Mouse (Mus musculus) heart, adult 2 months (tissue): Measurements from ENCODE around the gene Pcgf3. TPM values are rescaled to one million over a fixed set of nuclear protein-coding genes. Genes with fewer than 3 reads are reported as not detected.

ENCODE experiments used
- DNase-seq, 2 experiments: peaks; one replicate each; pipeline ENCODE4 v3.0.0; 2021
- H3K27ac ChIP-seq: fragments of 200-600 bp; 2 replicates; pipeline ENCODE4 v1.8.1; 2022
- H3K27me3 ChIP-seq: fragments of 200-500 bp; 2 replicates; pipeline ENCODE4 v1.6.1; 2012; ENCODE audit warnings: mild to moderate bottlenecking, low read length, inconsistent platforms, mixed read lengths; ENCODE audit not compliant: control insufficient read depth, insufficient read depth
- H3K36me3 ChIP-seq: fragments of 200-500 bp; 2 replicates; pipeline ENCODE4 v1.6.1; 2012; ENCODE audit warnings: low read length, inconsistent platforms; ENCODE audit not compliant: control insufficient read depth, insufficient read depth
- H3K4me1 ChIP-seq: fragments of 200-500 bp; 2 replicates; pipeline ENCODE4 v1.6.1; 2011; ENCODE audit warnings: low read length; ENCODE audit not compliant: control insufficient read depth, insufficient read depth
- H3K4me3 ChIP-seq: fragments of 200-600 bp; 2 replicates; pipeline ENCODE4 v1.8.1; 2022
- H3K79me2 ChIP-seq: fragments of 200-500 bp; replicated peaks from 2 replicates; pipeline ENCODE4 v1.6.1; 2012; ENCODE audit warnings: mild to moderate bottlenecking, inconsistent platforms, low read length, moderate library complexity, mixed read lengths; ENCODE audit not compliant: control insufficient read depth, insufficient read depth
- H3K9ac ChIP-seq: fragments of 200-500 bp; 2 replicates; pipeline ENCODE4 v1.6.1; 2012; ENCODE audit warnings: low read depth, mild to moderate bottlenecking, control low read depth, inconsistent platforms, low read length, mixed read lengths
- CTCF ChIP-seq: fragments of 200-600 bp; IDR thresholded peaks from 2 replicates; pipeline ENCODE4 v1.8.1; 2022; ENCODE audit warnings: antibody characterized with exemption, mild to moderate bottlenecking, moderate library complexity
- EP300 ChIP-seq: fragments of 200-500 bp; IDR thresholded peaks from 2 replicates; pipeline ENCODE4 v1.6.1; 2011; ENCODE audit warnings: low read depth, low read length, control low read depth; ENCODE audit not compliant: insufficient read depth
- POLR2A ChIP-seq: fragments of 200-500 bp; IDR thresholded peaks from 2 replicates; pipeline ENCODE4 v1.6.1; 2011; ENCODE audit warnings: mild to moderate bottlenecking, low read depth, low read length, control low read depth; ENCODE audit not compliant: insufficient read depth
- WGBS: fragments of 180-500 bp; shearing (Covaris S2); methylation state at CpG from one replicate; pipeline ENCODE4 v1.1.7; 2018; 5-methylcytosine and 5-hydroxymethylcytosine counted together
- intact Hi-C: fragments of 180-260 bp; cut with DNase I; formaldehyde crosslinking; loops from one replicate; pipeline ENCODE4 v1.15.1; 2025
- polyA plus RNA-seq: library from polyadenylated mRNA; depleted of rRNA; stranded (reverse); fragments of >200 nt; gene quantifications from 2 replicates; pipeline ENCODE4 v1.2.3, GENCODE M21; 2012
- total RNA-seq, 2 experiments: library from RNA; stranded (reverse); gene quantifications; 2 replicates each; pipeline ENCODE4 v1.2.3; 2021

The Pcgf3 gene
- total and polyA plus RNA-seq, 3 experiments, result 7.5 to 32.7 (median 31.2) TPM

GRCm38 (mm10) chr5:108458706-108459105 is 2.3 kb upstream of the Pcgf3 start:
- no peak for TF ChIP-seq CTCF
- TF ChIP-seq POLR2A, result no peak
- TF ChIP-seq EP300, result no peak
- H3K36me3 ChIP-seq, result peaks cover 2% of the 10 kb centered on the region
- no peaks in the 10 kb centered on the region for H3K27me3 ChIP-seq
- H3K4me3 ChIP-seq, result no peak overlapping the region
- no peak overlapping the region for H3K9ac ChIP-seq
- intact Hi-C loops, result no loop called here
- peaks cover 2% of the 10 kb centered on the region; the same call in 1 of the 2 replicates for H3K79me2 ChIP-seq
- H3K27ac ChIP-seq, result no peak overlapping the region
- H3K4me1 ChIP-seq, result peaks cover 13% of the 10 kb centered on the region
- WGBS, result 87% methylated on average over 2 of the region's 2 CpGs
- no peak for DNase-seq

- peak overlapping the region; percentile 91 for H3K27ac ChIP-seq
- peak overlapping the region; percentile 48 for H3K9ac ChIP-seq
- H3K27me3 ChIP-seq, result no peaks in the 10 kb centered on the region
- H3K36me3 ChIP-seq, result peaks cover 8% of the 10 kb centered on the region
- peak overlapping the region; percentile 83 for H3K4me3 ChIP-seq
- DNase-seq, result no peak
- peaks cover 16% of the 10 kb centered on the region for H3K4me1 ChIP-seq
- intact Hi-C loops, result loop anchor here (10.0 kb wide), 2 partner anchors 196 to 556 kb away; partner anchors contain the start of genes Dr1 and Rpl5
- TF ChIP-seq POLR2A, result no peak
- no peak for TF ChIP-seq EP300
- TF ChIP-seq CTCF, result no peak
- 45% methylated on average over 6 of the region's 6 CpGs for WGBS
- H3K79me2 ChIP-seq, result peaks cover 4% of the 10 kb centered on the region; the same call in 1 of the 2 replicates
Observed at GRCm38 (mm10) chr5:108460461-108460860, 571 bp upstream of the Pcgf3 start.

GRCm38 (mm10) chr5:108462446-108462845 is 1.4 kb downstream of the Pcgf3 start:
- WGBS, result 35% methylated on average over 4 of the region's 4 CpGs
- no peak for TF ChIP-seq POLR2A
- TF ChIP-seq EP300, result no peak
- TF ChIP-seq CTCF, result no peak
- Histone ChIP-seq H3K4me1 (peaks cover 25% of the 10 kb centered on the region), H3K9ac (peak overlapping the region; percentile 0; the same call in 1 of the 2 replicates), H3K36me3 (peaks cover 23% of the 10 kb centered on the region), H3K79me2 (peaks cover 5% of the 10 kb centered on the region; the same call in 1 of the 2 replicates), H3K27me3 (no peaks in the 10 kb centered on the region), H3K4me3 (peak overlapping the region; percentile 83), H3K27ac (peak overlapping the region; percentile 24; the same call in 1 of the 2 replicates)
- DNase-seq, result no peak
- intact Hi-C loops, result loop anchor here (10.0 kb wide), 2 partner anchors 198 to 558 kb away; partner anchors contain the start of genes Dr1 and Rpl5

GRCm38 (mm10) chr5:108465131-108465891 is 4.3 kb downstream of the Pcgf3 start:
- no peak for DNase-seq
- H3K27ac ChIP-seq, result no peak overlapping the region
- H3K27me3 ChIP-seq, result no peaks in the 10 kb centered on the region
- no peak overlapping the region for H3K9ac ChIP-seq
- H3K4me1 ChIP-seq, result peaks cover 27% of the 10 kb centered on the region
- TF ChIP-seq EP300 (no peak), POLR2A (no peak), CTCF (no peak)
- H3K79me2 ChIP-seq, result peaks cover 7% of the 10 kb centered on the region
- WGBS, result 64% methylated on average over 6 of the region's 6 CpGs
- no peak overlapping the region for H3K4me3 ChIP-seq
- H3K36me3 ChIP-seq, result peaks cover 30% of the 10 kb centered on the region
- intact Hi-C loops, result loop anchor here (10.0 kb wide), 2 partner anchors 201 to 561 kb away; partner anchors contain the start of genes Dr1 and Rpl5

GRCm38 (mm10) chr5:108466647-108467046 is 5.6 kb downstream of the Pcgf3 start:
- no peak for DNase-seq
- Histone ChIP-seq H3K27me3 (no peaks in the 10 kb centered on the region), H3K9ac (no peak overlapping the region), H3K79me2 (peaks cover 7% of the 10 kb centered on the region), H3K27ac (peak overlapping the region; percentile 26; the same call in 1 of the 2 replicates), H3K4me3 (no peak overlapping the region), H3K36me3 (peaks cover 30% of the 10 kb centered on the region), H3K4me1 (peaks cover 24% of the 10 kb centered on the region)
- no peak for TF ChIP-seq EP300
- TF ChIP-seq POLR2A, result no peak
- TF ChIP-seq CTCF, result peak; percentile 15; the same call in 1 of the 2 replicates
- intact Hi-C loops, result loop anchor here (10.0 kb wide), 2 partner anchors 202 to 562 kb away; partner anchors contain the start of genes Dr1 and Rpl5
- 51% methylated on average over 1 of the region's 1 CpGs for WGBS

- no peak for TF ChIP-seq CTCF
- no peak for TF ChIP-seq POLR2A
- TF ChIP-seq EP300, result no peak
Observed at GRCm38 (mm10) chr5:108469617-108470016, 8.6 kb downstream of the Pcgf3 start.

More at GRCm38 (mm10) chr5:108469617-108470016, 8.6 kb downstream of the Pcgf3 start:
- H3K27ac ChIP-seq, result no peak overlapping the region
- H3K36me3 ChIP-seq, result peaks cover 27% of the 10 kb centered on the region
- DNase-seq, result no peak
- H3K79me2 ChIP-seq, result peaks cover 5% of the 10 kb centered on the region
- no peak overlapping the region for H3K9ac ChIP-seq
- H3K4me3 ChIP-seq, result no peak overlapping the region
- no peaks in the 10 kb centered on the region for H3K27me3 ChIP-seq
- H3K4me1 ChIP-seq, result peaks cover 11% of the 10 kb centered on the region
- intact Hi-C loops, result loop anchor here (10.0 kb wide), 2 partner anchors 205 to 565 kb away; partner anchors contain the start of genes Dr1 and Rpl5
- WGBS, result 68% methylated on average over 7 of the region's 7 CpGs
